Mouse (Mus musculus) left cerebral cortex, adult 8-10 months (tissue): Measurements from ENCODE around the gene Zfp607b. TPM values are rescaled to one million over a fixed set of nuclear protein-coding genes. Genes with fewer than 3 reads are reported as not detected.

ENCODE experiments used
- DNase-seq, 2 experiments: peaks; one replicate each; pipeline ENCODE4 v3.0.0; 2022; ENCODE audit warnings: low spot score in 2 of 2
- total RNA-seq, 4 experiments: library from RNA; stranded (reverse); gene quantifications; 2 replicates each; pipeline ENCODE4 v1.2.4; 2022

The Zfp607b gene
- 10 to 100 TPM in 2 of 4 experiments, 1 to 10 TPM in 2; 9.7 to 12.2 (median 10.7) TPM for total RNA-seq

DNA sequence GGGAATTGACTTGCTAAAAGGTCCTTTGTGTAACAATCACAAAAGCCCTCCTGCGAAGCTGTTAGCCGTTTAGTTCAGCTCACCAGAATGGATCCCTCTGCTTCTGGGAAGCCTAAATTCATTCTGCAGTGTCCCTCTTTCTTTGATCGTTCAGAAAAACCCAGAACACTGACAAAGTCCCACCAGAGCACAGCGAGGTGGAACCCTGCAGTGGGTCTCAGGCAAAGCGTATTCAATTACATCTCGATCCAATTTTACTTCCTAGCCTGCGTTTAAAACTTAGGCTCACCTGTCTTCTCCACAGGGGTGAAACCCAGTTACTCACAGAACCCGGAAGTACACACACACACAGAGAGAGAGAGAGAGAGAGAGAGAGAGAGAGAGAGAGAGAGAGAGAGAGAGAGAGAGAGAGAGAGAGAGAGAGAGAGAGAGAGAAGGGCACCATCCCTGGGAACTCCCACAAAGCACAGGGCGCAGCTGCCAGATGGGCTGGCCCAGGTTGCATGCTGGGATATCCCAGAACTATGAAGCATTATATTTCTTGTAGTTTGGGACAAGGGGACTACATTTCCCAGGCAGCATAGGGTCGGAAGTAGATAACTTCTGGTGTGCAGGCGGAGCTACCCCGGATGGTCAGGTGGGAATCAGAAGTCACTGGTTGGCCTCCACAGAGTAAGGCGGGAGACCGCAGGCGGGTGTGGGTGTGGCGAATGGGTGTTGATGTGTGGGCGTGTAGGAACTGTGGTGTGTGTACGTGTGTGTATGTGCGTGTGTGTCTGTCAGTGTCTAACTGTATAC lies at the start of gene Zfp607b:
Zfp607b (plus strand) TSS at position 526 of the 798 bp plus-strand sequence.
- DNase-seq: peak; percentile 82 to 97

DNA sequence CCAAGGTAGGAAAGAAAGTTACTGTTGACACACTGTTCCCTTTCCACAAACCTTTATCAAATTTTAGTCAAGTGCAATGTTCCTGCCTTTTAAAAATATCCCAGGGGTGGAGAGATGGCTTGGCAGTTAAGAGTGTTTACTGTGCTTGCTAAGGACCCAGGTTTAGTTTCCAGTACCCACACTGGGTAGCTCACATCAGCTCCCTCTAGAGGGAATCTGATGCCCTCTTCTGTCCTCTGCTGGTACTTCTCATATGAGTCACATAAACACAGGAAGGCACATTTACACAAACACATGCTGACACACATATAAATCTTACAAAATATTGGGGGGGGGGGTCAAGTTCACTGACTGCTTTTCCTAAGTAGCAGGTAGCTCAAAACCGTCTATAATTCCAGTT lies 44.7 kb upstream of the Zfp607b start:
- DNase-seq: no peak

DNA sequence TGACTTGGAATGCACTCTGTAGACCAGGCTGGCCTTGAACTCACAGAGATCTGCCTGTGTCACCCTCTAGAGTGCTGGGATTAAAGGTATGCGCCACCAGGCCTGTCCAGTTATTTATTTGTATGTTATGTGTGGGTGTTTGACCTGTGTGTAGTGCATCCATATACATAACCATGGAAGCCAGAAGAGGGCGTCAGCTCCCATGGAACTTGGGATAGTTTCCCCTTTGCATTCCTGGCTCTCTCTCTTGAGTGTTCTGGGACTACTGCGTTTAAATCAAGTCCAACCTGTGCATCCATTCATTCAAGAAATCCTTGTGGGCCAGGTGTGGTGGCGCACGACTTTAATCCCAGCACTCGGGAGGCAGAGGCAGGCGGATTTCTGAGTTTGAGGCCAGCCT lies 42.6 kb upstream of the Zfp607b start:
- DNase-seq: no peak

DNA sequence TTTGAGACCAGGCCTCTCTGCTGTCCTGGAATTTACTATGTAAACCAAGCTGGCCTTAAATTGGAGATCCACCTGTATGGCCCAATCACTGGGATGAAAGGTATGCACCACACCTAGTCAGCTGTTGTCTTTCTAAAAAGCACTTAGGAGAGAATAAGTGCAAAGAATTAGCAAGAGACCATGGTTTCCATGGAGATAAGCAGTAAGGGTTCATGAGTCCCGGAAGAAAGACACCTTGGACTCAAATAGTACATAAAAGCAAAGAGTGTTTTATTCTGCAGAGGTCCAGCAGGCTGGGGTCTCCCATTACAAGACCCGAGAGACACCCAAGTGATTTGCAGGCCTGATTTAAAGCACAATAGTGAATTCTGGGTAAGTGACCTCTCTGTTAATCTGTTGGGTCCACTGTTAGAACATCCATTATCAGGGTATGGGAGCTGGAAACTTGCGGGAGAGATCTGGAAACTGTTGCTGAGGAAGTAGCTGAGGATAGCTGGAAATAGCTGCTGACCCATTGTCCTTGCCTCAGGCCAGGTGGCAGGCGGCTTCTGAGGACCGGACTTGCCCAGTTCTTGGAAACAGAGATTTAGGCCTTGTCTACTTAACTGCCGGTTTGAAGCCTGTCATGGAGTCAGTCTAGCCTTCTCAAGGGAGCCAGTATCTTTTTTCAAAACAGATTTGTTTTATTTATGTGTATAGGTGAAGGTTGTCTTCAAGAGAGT lies 41.7 kb upstream of the Zfp607b start:
- no peak for DNase-seq

DNA sequence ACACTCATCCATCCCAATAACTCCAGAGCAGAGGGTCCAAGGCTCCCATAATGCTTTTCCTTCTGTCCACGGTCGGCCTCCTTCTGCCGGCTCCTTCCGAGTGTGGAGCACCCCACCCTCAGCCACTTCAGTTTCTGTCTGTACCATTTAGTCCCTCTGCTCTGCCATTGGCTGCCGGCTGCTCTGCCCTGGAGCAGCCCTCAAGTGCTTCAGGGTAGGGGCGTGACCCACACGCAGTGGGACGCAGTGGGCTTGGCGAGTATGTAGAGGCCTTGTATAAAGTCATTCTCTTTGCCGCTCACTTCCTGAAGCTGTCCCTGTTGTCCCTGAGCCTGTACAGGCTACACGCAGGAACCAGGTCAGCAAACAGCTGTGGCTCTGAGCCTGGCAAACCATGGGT lies 39.4 kb upstream of the Zfp607b start:
- DNase-seq: no peak

DNA sequence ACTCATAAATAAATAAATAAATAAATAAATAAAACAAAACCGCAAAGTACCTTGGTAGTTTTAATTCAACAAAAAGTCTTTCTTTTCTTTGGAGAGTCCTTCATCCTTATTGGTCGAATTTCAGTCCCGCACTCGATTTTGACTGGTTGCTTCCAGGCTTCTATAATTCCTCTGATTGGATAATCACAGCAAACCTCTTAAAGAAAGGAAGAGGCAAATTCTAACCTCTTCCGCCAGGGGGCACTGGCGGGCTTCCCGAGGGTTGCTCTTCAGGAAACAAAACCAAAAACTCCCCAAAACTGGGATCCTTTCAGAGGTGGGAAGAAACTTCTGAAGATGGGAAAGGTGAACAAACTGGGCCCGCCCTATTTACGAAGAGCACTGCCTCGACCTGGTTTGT lies 38.2 kb upstream of the Zfp607b start:
- peak; percentile 59 to 81 for DNase-seq

DNA sequence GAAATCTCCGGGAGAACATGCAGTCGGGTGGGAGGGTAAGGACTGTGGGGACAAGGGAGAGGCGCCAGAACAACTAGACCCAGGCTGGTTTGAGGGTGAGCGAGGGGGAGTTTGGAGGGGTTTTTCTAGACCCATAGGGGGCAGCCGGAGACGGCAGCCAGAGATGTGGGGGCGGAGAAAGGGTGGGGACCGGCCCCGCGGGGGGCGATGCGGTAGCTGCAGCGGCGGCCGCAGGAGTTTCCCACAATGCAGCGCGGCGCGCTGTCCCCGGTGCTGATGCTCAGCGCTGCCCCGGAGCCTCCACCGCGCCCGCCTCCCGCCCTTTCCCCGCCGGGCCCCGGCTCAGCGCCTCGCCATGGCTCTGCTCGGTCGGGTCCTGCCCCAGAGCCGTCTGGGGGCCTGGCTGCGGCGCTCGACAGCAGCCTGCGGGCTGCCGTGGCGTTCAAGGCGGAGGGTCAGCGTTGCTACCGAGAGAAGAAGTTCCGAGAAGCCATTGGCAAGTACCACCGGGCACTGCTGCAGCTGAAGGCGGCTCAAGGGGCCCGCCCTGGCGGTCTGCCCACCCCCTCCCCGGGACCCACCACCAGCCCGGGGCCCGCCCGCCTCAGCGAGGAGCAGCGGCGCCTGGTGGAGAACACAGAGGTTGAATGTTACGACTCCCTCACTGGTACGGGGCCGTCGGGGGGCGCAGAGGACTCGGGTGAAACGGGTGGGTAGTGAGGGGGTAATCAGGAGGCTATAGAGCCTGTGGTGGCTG lies 35.3 kb upstream of the Zfp607b start, which contains the start of gene Ttc9b:
Ttc9b (plus strand) TSS at position 235 of the 757 bp plus-strand sequence.
- peak; percentile 69 to 72 for DNase-seq

DNA sequence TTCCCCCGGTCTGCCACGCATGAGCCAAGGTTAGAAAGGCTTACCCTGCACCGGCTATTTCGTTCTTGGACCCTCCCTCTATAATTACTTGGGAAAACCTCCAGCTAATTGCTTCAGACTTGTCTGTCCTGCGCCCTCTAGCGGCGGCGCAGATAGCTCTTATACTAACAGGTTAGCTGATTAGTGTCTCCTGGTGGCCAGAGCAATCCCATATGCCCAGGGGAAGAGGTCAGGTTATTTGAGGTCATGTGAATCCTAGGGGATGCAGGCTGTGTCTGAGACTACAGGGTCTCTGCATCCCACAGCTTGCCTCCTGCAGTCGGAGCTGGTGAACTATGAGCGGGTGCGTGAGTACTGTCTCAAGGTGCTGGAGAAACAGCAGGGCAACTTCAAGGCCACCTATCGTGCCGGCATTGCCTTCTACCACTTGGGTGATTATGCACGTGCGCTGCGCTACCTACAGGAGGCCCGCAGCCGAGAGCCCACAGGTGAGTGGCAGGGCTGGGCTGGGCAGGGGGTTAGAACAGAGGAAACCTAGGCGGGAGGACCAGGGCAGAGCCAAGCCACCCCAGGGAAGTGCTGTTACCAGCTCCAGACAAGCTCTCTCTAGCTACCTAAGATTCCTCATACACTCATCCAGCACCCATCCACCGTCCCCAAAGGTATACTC lies 34.4 kb upstream of the Zfp607b start:
- peak; percentile 62 to 63 for DNase-seq

DNA sequence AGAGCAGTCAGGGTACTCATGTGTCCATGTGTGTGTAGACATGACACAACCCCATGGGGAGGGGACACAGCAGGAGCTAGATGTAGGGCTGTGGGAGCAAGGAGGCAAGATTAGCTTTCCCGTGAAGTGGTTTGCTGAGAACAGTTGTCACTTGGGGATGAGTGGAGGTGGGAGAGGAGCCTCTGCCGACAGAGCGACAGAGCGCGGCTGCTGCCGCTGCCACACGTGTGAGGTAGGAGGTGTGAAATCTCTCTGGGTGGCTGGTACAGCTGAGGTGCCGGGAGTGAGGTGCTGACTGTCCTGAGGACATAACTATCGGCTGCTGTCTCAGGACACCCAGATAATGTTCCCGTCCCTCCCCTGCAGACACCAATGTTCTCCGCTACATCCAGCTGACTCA lies 33.6 kb upstream of the Zfp607b start:
- DNase-seq: peak; percentile 42 to 76

DNA sequence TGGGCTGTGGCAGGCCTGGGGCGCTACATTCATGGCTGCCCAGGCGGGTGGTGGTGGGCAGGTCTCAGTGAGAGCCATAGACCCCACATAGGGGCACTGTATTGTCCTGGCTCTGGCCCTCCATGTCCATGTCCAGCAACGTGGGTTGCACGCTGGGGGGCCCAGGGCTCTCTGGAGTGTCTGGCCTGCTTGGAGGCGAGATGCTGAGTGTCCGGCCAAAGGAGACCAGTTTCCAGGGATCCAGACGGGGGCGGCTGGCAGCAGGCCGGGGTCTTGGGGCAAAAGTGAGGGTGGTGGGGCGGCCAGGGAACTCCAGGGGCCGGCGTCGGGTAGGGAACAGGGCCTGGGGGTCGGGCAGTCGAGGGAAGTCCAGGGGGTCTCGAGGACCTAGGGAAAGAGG lies 32.5 kb upstream of the Zfp607b start:
- no peak for DNase-seq

DNA sequence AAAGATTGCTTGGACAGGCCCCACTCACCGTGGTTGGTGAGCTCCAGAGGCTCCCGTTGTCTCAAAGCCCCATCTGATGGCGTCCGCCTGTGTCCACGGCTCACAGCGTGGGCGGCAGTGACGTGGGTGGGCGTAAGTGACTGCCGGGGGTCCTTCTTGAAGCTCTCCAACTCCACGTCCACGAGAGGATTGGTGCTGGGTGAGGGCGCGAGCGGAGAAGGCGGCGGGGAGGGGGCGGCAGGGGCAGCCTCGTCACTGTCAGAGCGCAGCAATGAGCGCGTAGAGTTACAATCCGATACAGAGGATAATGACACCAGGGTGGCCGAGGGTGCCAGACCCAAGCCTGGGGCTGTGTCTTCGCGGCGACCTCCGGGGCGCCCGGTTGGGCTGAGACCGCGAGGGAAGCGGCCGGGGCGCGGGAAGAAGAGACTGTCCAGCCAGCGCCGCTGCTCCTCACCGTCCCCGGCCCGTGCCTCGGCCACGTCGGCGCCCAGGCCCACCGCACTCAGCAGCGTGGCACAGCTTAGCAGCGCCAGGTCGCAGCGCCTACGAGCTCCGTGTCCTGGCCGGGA lies 31.2 kb upstream of the Zfp607b start:
- DNase-seq: no peak

DNA sequence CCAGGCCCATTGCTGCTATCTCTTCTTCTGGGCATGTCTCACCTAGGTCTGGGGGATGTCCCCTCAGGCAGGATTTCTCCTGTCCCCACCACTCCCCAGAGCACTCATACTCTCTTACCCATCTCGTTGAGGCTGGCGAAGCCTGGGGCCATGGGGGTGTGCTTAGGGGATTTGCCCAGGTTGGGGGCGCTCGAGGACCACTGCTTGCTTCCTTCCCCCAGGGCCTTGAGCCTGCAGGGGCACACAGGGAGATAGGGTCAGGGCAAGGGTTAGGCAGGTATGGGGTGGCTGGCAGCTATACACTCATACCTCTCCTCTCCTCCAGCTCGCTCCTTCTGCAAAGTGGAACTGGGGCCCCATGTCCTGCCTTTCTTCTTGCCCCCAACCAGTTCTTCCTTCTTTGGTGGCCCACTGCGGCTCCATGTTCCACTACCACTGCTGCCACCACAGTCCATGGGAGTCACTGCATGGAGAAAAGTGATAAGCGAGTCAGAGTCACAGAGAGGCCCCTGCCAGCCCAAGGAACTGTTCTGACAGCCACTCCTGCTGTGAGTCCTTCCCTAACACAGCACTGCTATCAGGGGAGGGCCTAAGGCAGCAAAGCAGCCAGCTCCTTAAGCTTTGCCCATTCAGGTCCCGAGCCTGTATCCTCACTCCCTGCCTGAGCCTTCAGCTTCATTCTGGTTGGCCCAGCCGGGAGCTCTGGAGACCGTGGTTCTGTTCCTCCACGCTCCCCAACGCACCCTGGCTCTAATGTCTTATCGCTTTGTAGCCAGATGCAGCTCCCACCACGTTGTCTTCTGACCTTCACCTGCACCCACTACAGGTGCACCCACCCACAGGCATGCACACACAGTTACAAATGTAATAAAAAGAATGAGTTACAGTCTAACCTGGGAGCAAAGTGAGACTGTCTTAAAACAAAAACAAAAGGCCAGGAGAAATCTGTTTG lies 30.2 kb upstream of the Zfp607b start:
- DNase-seq: no peak

DNA sequence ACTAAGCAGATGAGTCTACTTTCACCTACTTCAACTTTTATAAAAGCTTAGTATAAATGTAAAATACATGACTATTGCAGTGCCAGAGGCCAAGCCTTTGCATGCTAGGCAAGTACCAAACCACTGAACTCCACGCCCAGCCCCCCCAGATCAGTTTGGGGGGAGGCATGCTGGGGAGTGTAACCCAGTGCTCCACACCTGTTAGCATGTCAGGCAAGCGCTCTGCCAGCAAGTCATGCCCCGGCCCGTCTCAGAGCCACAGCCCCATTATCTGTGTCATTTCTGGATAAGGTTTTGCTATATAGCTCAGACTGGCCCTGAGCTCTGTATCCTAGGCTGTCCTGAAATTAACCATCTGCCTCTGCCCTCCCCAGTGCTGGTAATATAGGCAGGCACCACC lies 27.1 kb upstream of the Zfp607b start:
- no peak for DNase-seq

DNA sequence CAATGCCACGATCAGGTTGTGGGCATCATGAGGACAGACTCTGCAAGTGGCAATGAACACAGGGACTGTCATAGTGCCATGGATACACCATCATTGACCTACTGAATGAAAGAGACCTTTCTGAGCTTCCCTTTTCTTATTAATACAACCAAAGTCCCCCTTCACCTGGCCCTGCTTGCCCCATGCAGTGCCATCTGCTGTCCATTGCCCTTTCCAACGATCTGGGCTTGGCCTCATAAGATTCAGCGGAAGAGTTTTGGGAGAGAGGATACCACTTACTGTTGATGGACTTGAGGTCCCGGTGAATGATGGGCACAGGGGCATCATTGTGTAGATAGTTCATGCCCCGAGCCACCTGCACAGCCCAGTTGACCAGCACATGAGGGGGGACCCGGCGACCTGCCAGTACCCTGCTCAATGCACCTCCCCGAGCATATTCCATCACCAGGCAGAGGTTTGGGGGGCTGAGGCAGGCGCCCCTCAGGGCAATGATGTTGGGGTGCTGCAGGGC lies 16.0 kb upstream of the Zfp607b start:
- DNase-seq: no peak

DNA sequence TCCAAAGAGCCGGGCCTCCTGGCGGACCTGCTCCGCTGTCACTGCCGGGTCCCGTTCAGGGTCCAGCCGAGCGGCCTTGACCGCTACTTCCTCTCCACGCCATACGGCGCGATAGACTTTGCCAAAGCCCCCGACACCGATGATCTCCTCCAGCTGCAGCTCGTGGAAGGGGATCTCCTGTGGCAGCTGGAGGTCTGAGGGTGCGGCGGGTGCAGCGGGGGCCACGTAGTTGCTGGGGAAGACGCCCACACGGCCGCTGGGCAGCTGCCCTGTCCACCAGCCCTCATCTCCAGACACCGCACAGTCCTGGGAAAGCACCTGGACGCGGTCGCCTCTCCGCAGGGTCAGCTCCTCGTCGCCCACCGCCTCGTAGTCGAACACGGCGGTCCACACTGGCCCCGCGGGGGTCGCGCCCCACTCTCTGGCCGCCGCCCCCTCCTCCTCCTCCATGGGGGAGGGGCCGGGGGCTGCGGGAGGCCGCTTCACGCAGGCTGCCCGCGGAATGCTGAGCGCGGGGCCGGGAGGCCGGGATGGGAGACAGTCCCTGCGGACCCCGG lies 15.5 kb upstream of the Zfp607b start:
- DNase-seq: no peak

DNA sequence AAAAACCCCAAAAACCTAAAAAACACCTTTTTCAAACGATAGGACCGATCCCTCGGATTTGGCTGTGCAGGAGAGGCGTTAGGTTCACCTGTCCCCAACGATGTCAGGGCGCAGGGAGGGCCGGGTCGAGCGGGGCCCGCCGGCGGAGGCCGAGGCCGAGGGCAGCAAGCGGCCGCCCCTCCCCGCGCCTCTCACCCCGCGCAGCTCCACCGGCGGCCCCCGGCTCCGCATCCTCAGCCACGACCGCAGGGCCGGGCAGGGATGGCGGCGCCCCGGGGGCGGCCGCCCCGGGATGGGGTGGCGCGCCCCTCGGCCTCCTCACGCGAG lies 15.0 kb upstream of the Zfp607b start:
- no peak for DNase-seq

DNA sequence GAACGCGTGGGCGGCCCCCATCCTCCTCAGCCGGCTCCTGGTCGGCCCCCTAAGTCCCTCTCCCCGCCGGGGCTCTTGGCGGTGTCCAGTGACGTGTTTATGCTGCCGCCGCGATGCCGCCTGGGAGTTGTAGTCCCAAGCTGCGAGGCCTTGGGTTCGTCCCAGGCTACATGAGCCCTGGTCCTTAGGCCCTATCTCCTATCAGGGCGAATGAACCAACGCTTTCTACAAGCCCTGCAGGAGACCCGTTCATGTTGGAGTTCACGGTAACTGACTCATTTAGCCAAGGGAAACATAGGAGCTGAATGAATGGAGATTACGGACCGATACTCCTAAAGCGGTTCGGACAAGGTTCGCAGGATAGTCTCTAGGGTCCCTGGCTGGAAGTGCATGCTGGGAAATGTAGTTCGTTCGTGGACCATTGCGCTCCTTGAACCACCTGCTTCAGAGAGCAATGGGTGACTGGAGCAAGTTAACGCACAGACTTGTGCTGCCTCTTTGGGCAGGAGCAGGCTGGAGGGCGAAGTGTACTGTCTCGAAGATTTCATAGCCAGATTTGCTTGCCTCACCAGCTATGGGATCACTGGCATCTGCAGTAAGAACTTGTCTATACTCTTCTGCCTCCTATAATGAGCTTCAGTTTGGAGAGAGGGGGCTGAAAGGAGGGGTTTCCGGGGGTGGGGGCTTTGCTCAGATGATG lies 14.5 kb upstream of the Zfp607b start, which contains the start of gene Map3k10:
Map3k10 (minus strand) TSS at position 77 of the 700 bp plus-strand sequence.
- DNase-seq: peak; percentile 93 to 96

DNA sequence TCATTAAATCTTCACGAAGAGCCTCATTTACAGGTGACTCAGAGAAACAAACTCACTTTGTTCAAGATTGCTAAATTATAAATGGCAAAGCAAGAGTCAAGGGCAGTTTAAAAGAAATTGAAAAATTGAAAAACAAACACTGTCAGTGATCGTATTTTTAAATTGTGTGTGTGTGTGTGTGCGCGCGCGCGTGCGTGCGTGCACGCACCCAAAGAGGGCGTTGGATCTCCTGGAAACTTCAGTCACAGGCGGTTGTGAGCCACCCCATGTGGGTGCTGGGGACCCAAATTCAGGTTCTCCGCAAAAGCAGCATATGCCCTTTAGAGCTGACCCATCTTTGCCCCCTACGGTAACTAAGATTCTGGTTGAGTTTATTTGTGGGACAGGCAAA lies 13.9 kb upstream of the Zfp607b start:
- no peak for DNase-seq

DNA sequence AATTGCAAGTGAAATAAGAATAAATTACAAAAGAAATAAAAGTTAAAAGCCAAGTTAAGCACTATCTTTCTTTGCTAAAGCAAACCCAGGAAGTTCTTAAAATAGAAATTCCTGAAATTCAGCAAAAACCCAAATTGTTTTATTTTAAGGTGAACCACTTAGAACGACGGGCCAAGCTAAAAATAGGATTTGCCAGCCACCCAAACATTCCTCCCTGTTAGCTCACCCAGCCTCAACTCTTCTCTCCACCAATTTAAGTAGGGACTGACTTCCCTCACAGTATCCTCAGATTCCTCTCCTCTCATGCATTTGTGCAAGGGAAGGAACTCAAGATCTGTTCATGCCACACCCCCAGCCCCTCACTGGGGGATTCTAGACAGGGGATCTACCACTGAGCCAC lies 5.9 kb upstream of the Zfp607b start:
- no peak for DNase-seq
